Mouse (Mus musculus) lung, adult 2 months (tissue): ENCODE data around the gene Gzmn.
"Not testable (repeated sequence)": the region's sequence is repeated elsewhere in the genome, so short reads cannot be mapped to it uniquely, and the experiment has no call there.

Experiments used
- CTCF ChIP-seq: fragments of 200-500 bp; IDR thresholded peaks from 2 replicates; pipeline ENCODE4 v1.5.1; 2011; ENCODE audit warnings: mild to moderate bottlenecking, low read length, control low read depth; ENCODE audit not compliant: insufficient read depth
- POLR2A ChIP-seq: fragments of 200-500 bp; IDR thresholded peaks from 2 replicates; pipeline ENCODE4 v1.6.1; 2011; ENCODE audit warnings: low read depth, mild to moderate bottlenecking, control low read depth, low read length, borderline replicate concordance; ENCODE audit errors: extremely low read depth

DNA sequence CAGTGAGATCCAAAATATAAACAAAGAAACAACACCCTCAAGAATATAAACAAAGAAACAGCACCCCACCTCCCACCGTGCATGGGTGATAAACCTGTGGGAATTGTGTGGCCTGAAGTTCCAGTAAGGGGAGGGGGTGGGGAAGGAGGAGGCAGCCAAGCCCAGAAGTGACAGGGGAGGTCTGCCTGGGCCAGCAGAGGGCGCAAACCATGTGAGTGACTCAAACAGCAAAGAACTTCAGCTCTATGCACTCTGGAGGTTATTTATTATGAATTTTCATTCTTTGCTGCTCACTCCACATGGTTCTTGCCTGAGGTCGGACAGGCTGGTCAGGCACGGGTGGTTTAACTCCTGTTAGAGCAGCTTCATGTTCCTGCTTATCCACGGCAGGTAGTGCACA is 30.6 kb upstream of the Gzmn start:
- not testable (repeated sequence) for TF ChIP-seq POLR2A
- TF ChIP-seq CTCF = peak; percentile 37
